Mouse (Mus musculus): ENCODE data around the gene Slc6a12. TPM values are rescaled to one million over a fixed set of nuclear protein-coding genes. Genes with fewer than 3 reads are reported as not detected.

The Slc6a12 gene
- polyA plus RNA-seq, 1 experiment from 2014 or later = 0.78 TPM

GRCm38 (mm10) chr6:121319099-121319498 lies 23.8 kb upstream of the Slc6a12 start:
- Histone ChIP-seq H3K9ac (ENCODE audit: low read depth, low read length) (no peak overlapping the region), H3K27ac (replicated peaks; ENCODE audit: low read depth, low read length) (no peak overlapping the region), H3K36me3 (ENCODE audit: control insufficient read depth, insufficient read depth, low read length) (no peaks in the 10 kb centered on the region), H3K9me3 (ENCODE audit: control insufficient read depth, low read length) (no peaks in the 10 kb centered on the region), H3K4me1 (ENCODE audit: control insufficient read depth, insufficient read depth, low read length) (no peaks in the 10 kb centered on the region), H3K4me3 (ENCODE audit: low read depth, low read length) (no peak overlapping the region), H3K4me2 (ENCODE audit: low read depth, low read length) (no peak overlapping the region), H3K27me3 (replicated peaks; ENCODE audit: control insufficient read depth, insufficient read depth, low read length) (no peaks in the 10 kb centered on the region)
- DNase-seq (ENCODE audit: low spot score) = no peak
- no peak for ATAC-seq (ENCODE audit: low read depth)
- WGBS = 67% methylated on average over 6 of the region's 6 CpGs

- DNase-seq (ENCODE audit: low spot score) = no peak
- Histone ChIP-seq H3K4me2 (ENCODE audit: low read depth, low read length) (no peak overlapping the region), H3K4me1 (ENCODE audit: control insufficient read depth, insufficient read depth, low read length) (peaks cover 5% of the 10 kb centered on the region; the same call in 1 of the 2 replicates), H3K27me3 (replicated peaks; ENCODE audit: control insufficient read depth, insufficient read depth, low read length) (no peaks in the 10 kb centered on the region), H3K9me3 (ENCODE audit: control insufficient read depth, low read length) (no peaks in the 10 kb centered on the region), H3K9ac (ENCODE audit: low read depth, low read length) (no peak overlapping the region), H3K27ac (replicated peaks; ENCODE audit: low read depth, low read length) (no peak overlapping the region), H3K4me3 (ENCODE audit: low read depth, low read length) (no peak overlapping the region), H3K36me3 (ENCODE audit: control insufficient read depth, insufficient read depth, low read length) (no peaks in the 10 kb centered on the region)
- no peak for ATAC-seq (ENCODE audit: low read depth)
- WGBS = 78% methylated on average over 9 of the region's 9 CpGs
Measured at GRCm38 (mm10) chr6:121322381-121323110, 20.3 kb upstream of the Slc6a12 start.

GRCm38 (mm10) chr6:121325298-121325697 lies 17.6 kb upstream of the Slc6a12 start:
- no peaks in the 10 kb centered on the region for H3K36me3 ChIP-seq (ENCODE audit: control insufficient read depth, insufficient read depth, low read length)
- ATAC-seq (ENCODE audit: low read depth) (no peak), DNase-seq (ENCODE audit: low spot score) (no peak)
- WGBS = 70% methylated on average over 3 of the region's 3 CpGs
- no peaks in the 10 kb centered on the region for H3K9me3 ChIP-seq (ENCODE audit: control insufficient read depth, low read length)
- H3K4me3 ChIP-seq (ENCODE audit: low read depth, low read length) = no peak overlapping the region
- H3K27ac ChIP-seq (replicated peaks; ENCODE audit: low read depth, low read length) = no peak overlapping the region
- peaks cover 5% of the 10 kb centered on the region; the same call in 1 of the 2 replicates for H3K4me1 ChIP-seq (ENCODE audit: control insufficient read depth, insufficient read depth, low read length)
- H3K27me3 ChIP-seq (replicated peaks; ENCODE audit: control insufficient read depth, insufficient read depth, low read length) = no peaks in the 10 kb centered on the region
- no peak overlapping the region for H3K9ac ChIP-seq (ENCODE audit: low read depth, low read length)
- no peak overlapping the region for H3K4me2 ChIP-seq (ENCODE audit: low read depth, low read length)

GRCm38 (mm10) chr6:121325740-121326139 lies 17.1 kb upstream of the Slc6a12 start:
- H3K27me3 ChIP-seq (replicated peaks; ENCODE audit: control insufficient read depth, insufficient read depth, low read length) = no peaks in the 10 kb centered on the region
- ATAC-seq (ENCODE audit: low read depth) = no peak
- H3K9me3 ChIP-seq (ENCODE audit: control insufficient read depth, low read length) = no peaks in the 10 kb centered on the region
- peaks cover 5% of the 10 kb centered on the region; the same call in 1 of the 2 replicates for H3K4me1 ChIP-seq (ENCODE audit: control insufficient read depth, insufficient read depth, low read length)
- H3K4me2 ChIP-seq (ENCODE audit: low read depth, low read length) = no peak overlapping the region
- H3K36me3 ChIP-seq (ENCODE audit: control insufficient read depth, insufficient read depth, low read length) = no peaks in the 10 kb centered on the region
- no peak overlapping the region for H3K27ac ChIP-seq (replicated peaks; ENCODE audit: low read depth, low read length)
- no peak overlapping the region for H3K9ac ChIP-seq (ENCODE audit: low read depth, low read length)
- 60% methylated on average over 8 of the region's 9 CpGs for WGBS
- peak; percentile 32 for DNase-seq (ENCODE audit: low spot score)
- no peak overlapping the region for H3K4me3 ChIP-seq (ENCODE audit: low read depth, low read length)

- DNase-seq (ENCODE audit: low spot score) (no peak), ATAC-seq (ENCODE audit: low read depth) (no peak)
- H3K4me1 ChIP-seq (ENCODE audit: control insufficient read depth, insufficient read depth, low read length) = peaks cover 5% of the 10 kb centered on the region; the same call in 1 of the 2 replicates
- no peaks in the 10 kb centered on the region for H3K27me3 ChIP-seq (replicated peaks; ENCODE audit: control insufficient read depth, insufficient read depth, low read length)
- no peaks in the 10 kb centered on the region for H3K9me3 ChIP-seq (ENCODE audit: control insufficient read depth, low read length)
- no peak overlapping the region for H3K27ac ChIP-seq (replicated peaks; ENCODE audit: low read depth, low read length)
- H3K4me2 ChIP-seq (ENCODE audit: low read depth, low read length) = no peak overlapping the region
- no peaks in the 10 kb centered on the region for H3K36me3 ChIP-seq (ENCODE audit: control insufficient read depth, insufficient read depth, low read length)
- WGBS = 37% methylated on average over 10 of the region's 10 CpGs
- H3K4me3 ChIP-seq (ENCODE audit: low read depth, low read length) = no peak overlapping the region
- H3K9ac ChIP-seq (ENCODE audit: low read depth, low read length) = no peak overlapping the region
Measured at GRCm38 (mm10) chr6:121326486-121327069, 16.3 kb upstream of the Slc6a12 start.

- no peak overlapping the region for H3K4me3 ChIP-seq (ENCODE audit: low read depth, low read length)
- no peak overlapping the region for H3K9ac ChIP-seq (ENCODE audit: low read depth, low read length)
- H3K27me3 ChIP-seq (replicated peaks; ENCODE audit: control insufficient read depth, insufficient read depth, low read length) = no peaks in the 10 kb centered on the region
- no peak overlapping the region for H3K27ac ChIP-seq (replicated peaks; ENCODE audit: low read depth, low read length)
- WGBS = 55% methylated on average over 9 of the region's 9 CpGs
- peak; percentile 26 for DNase-seq (ENCODE audit: low spot score)
- no peaks in the 10 kb centered on the region for H3K36me3 ChIP-seq (ENCODE audit: control insufficient read depth, insufficient read depth, low read length)
- H3K4me1 ChIP-seq (ENCODE audit: control insufficient read depth, insufficient read depth, low read length) = peaks cover 5% of the 10 kb centered on the region; the same call in 1 of the 2 replicates
- no peaks in the 10 kb centered on the region for H3K9me3 ChIP-seq (ENCODE audit: control insufficient read depth, low read length)
- no peak for ATAC-seq (ENCODE audit: low read depth)
- H3K4me2 ChIP-seq (ENCODE audit: low read depth, low read length) = no peak overlapping the region
Measured at GRCm38 (mm10) chr6:121328417-121328884, 14.4 kb upstream of the Slc6a12 start.

GRCm38 (mm10) chr6:121329848-121330508 lies 12.9 kb upstream of the Slc6a12 start:
- Histone ChIP-seq H3K27ac (replicated peaks; ENCODE audit: low read depth, low read length) (no peak overlapping the region), H3K4me3 (ENCODE audit: low read depth, low read length) (no peak overlapping the region), H3K9ac (ENCODE audit: low read depth, low read length) (no peak overlapping the region), H3K9me3 (ENCODE audit: control insufficient read depth, low read length) (no peaks in the 10 kb centered on the region), H3K4me1 (ENCODE audit: control insufficient read depth, insufficient read depth, low read length) (peaks cover 5% of the 10 kb centered on the region; the same call in 1 of the 2 replicates), H3K4me2 (ENCODE audit: low read depth, low read length) (no peak overlapping the region), H3K36me3 (ENCODE audit: control insufficient read depth, insufficient read depth, low read length) (no peaks in the 10 kb centered on the region), H3K27me3 (replicated peaks; ENCODE audit: control insufficient read depth, insufficient read depth, low read length) (no peaks in the 10 kb centered on the region)
- WGBS = 8% methylated on average over 10 of the region's 10 CpGs
- DNase-seq (ENCODE audit: low spot score) (peak; percentile 56), ATAC-seq (ENCODE audit: low read depth) (0 out of 2 replicates have a peak, but pooled peaks have one; percentile 59)

GRCm38 (mm10) chr6:121335841-121336240 lies 7.0 kb upstream of the Slc6a12 start:
- no peak overlapping the region for H3K4me2 ChIP-seq (ENCODE audit: low read depth, low read length)
- DNase-seq (ENCODE audit: low spot score) (no peak), ATAC-seq (ENCODE audit: low read depth) (no peak)
- H3K27me3 ChIP-seq (replicated peaks; ENCODE audit: control insufficient read depth, insufficient read depth, low read length) = no peaks in the 10 kb centered on the region
- H3K9me3 ChIP-seq (ENCODE audit: control insufficient read depth, low read length) = no peaks in the 10 kb centered on the region
- no peak overlapping the region for H3K27ac ChIP-seq (replicated peaks; ENCODE audit: low read depth, low read length)
- WGBS = 83% methylated on average over 9 of the region's 9 CpGs
- no peaks in the 10 kb centered on the region for H3K36me3 ChIP-seq (ENCODE audit: control insufficient read depth, insufficient read depth, low read length)
- H3K4me3 ChIP-seq (ENCODE audit: low read depth, low read length) = no peak overlapping the region
- no peaks in the 10 kb centered on the region for H3K4me1 ChIP-seq (ENCODE audit: control insufficient read depth, insufficient read depth, low read length)
- H3K9ac ChIP-seq (ENCODE audit: low read depth, low read length) = no peak overlapping the region
